Mouse (Mus musculus) myocyte (in vitro differentiated cells): ENCODE results near the gene Add2.

ENCODE experiments used
- MYOD1 ChIP-seq, 3 experiments: IDR thresholded peaks; one replicate each; pipeline ENCODE4 v1.6.1; 2011; ENCODE audit warnings: control low read depth in 2 of 3, low read depth in 2 of 3, mild to moderate bottlenecking in 2 of 3, moderate library complexity in 1 of 3; ENCODE audit not compliant: insufficient read length in 2 of 3, control insufficient read depth in 1 of 3
- POLR2A ChIP-seq: IDR thresholded peaks from one replicate; pipeline ENCODE4 v1.6.1; 2011; ENCODE audit warnings: low read depth, mild to moderate bottlenecking, control low read depth, moderate library complexity; ENCODE audit not compliant: insufficient read length
- USF1 ChIP-seq: IDR thresholded peaks from one replicate; pipeline ENCODE4 v1.6.1; 2011; ENCODE audit warnings: low read depth, mild to moderate bottlenecking, control low read depth, moderate library complexity

DNA sequence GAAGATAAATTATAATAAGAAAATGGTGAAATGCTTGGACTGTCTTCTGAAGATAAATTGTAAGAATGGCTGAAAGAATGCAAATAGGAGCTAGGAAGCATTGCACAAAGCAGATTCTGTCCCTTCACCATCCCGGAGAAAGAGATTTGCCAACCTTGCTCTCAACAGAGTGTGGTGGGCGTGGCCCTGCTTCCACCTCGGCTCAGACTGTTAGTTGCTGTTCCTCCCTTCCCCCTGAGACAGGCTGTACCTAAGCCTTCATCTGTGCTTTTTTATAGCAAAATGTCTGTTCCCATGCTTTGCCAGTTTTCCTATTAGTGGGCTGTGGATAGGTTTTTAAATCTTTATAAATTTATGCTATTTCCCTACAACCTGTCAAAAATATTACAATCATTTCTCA is 59.3 kb downstream of the Add2 start:
- TF ChIP-seq POLR2A, result no peak
- TF ChIP-seq MYOD1 (IDR thresholded peaks at IDR 0.05; ENCODE audit: control insufficient read depth in 1 of 3, insufficient read length in 2 of 3, low read depth in 2 of 3), result no peak
- no peak for TF ChIP-seq USF1
